Mouse (Mus musculus): Measurements from ENCODE around the gene Stom.
A peak's percentile ranks its signal among the peaks of the same experiment; 100 is the strongest.

Gene Stom

GRCm38 (mm10) chr2:35320399-35320798 is 16.4 kb downstream of the Stom start:
- DNase-seq (ENCODE audit: low spot score in 2 of 2): no peak

DNA sequence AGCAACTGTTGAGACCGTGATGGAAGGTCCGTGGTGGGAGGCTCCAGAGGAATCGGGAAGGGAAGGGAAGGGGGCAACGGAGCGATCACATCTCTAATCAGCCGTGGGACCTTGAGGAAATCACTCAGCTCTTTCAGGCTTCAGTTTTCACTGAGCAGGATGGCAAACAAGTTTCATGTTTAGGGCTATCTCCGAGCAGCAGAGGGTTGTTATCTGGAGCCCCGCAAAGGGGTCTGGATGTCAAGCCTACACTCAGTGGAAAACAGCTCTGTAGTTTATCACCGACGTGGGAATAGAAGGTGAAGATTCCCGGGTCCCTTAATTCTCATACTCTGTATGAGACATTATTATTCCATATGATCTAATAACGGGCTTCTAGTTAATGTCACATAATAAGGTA is 18.4 kb downstream of the Stom start:
- no peak for DNase-seq (ENCODE audit: low spot score in 2 of 2)

- DNase-seq (ENCODE audit: low spot score in 2 of 2): no peak
These were observed 19.2 kb downstream of the Stom start for GRCm38 (mm10) chr2:35317604-35318003.

DNA sequence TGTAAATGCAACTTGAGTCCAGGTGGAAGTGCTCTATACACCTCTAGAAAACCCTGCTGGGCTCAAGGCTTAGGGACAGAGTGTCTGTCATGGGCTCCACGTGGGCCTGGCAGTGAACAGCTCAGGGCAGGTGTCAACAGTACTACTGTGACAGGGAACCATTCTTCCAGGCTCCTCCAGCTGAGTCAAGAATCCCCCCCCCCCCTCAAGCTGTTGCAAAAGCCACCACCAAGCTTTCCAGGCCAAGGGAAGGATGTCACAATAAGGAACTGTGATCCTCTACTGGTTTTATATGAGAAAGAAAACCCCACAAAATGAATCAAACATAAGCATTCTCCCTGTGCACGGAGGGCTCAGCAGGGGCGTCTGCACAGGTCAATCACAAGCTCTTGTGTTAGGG is 22.5 kb downstream of the Stom start:
- DNase-seq (ENCODE audit: low spot score in 2 of 2): no peak

DNA sequence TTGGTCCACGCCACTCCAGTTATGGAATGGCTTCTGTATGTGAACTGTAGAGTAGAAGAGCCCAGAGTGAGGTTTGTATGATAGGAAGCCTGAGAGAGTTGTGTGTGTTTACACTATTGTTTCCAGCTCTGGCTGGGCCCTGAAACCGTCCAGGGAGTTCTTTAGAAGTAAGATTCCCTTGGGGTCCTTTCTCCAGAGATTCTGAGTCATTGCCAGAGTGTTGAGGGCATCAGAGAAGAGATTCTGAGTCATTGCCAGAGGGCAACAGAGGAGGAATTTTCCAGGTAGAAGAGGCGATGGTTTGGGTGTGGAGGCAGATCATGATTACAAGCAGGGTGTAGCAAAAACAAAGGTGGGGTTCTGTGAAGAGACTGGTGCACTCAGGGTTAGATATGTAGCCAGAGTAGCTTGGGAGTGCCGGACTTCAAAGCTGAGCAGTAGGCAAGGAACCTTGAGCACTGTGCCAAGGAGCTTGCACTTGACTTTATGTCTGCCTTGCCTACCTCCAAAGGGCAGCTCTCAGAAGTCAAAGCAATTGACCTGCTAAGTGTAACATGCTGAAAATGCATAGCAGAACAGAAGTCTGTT is 26.8 kb downstream of the Stom start:
- DNase-seq (ENCODE audit: low spot score in 2 of 2): no peak

DNA sequence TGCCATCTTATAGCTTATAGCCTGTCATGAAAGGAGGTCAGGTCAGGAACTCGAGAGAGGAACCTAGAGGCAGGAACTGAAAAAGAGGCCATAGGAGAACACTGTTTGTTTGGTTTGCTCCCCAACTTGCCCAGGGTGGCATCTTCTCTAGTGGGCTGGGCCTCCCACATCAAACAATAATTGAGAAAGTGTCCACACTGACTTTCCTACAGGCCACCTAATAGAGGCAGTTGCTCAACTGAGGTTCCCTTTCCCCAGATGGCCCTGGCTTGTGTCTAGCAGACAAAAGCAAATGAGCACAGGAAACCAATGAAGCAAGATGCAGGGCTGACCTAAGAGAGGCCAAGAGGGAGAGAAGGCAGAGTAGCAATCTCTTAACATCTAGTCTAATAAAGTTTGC is 28.6 kb downstream of the Stom start:
- no peak for DNase-seq (ENCODE audit: low spot score in 2 of 2)

DNA sequence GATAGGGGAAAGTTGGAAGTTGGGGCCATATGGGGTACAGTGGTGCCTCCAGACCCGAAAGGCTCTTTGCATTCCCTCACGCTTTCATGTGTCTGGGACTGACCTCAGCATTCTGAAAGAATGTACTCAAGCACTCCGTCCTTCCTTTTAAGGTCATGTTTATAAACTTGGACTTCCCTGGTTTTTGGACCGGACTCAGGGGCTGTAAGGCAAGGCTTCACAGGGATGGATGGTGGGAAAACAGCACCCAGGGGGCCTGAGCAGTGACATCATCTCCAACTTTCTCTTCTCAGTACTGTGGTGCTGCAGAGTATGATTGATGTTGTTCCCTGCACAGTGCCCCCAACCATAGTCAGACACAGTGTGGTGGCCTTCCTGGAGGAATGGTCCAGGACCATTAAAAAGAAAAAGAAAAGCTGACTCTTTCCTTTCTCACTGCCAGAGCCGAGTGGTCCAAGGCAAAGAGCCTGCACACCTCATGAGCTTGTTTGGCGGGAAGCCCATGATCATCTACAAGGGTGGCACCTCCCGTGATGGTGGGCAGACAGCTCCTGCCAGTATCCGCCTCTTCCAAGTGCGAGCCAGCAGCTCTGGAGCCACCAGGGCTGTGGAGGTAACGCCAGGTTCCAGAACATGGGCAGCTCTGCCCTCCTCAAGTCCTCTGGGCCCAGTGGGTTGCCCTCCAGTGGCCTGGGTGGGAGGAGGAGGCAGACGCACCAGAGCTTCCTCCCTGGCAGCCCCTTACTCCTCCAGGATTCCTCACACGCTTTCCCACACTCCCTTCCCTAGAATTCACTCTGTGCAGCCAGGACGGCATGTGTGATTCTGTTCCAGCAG is 34.5 kb downstream of the Stom start:
- no peak for DNase-seq (ENCODE audit: low spot score in 2 of 2)

DNA sequence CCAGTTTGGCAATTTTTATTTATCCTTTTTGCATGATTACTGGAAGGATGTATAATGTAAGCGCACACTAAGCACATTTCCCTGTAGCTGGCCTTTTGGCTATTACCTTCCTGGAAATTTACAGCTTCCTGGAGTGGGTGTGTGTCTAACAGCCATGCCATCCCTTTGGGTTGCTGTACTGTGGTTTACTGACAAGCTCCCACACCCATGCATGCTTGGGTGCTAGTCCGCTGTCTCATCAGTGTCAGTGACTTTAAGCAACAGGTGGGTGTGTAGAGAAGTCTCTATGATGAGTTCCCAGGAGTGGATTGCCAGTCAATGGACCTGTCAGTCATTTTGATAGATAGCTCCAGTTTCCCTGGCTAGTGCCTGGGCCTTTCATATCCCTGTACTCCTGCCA is 37.3 kb downstream of the Stom start:
- DNase-seq (ENCODE audit: low spot score in 2 of 2): no peak

DNA sequence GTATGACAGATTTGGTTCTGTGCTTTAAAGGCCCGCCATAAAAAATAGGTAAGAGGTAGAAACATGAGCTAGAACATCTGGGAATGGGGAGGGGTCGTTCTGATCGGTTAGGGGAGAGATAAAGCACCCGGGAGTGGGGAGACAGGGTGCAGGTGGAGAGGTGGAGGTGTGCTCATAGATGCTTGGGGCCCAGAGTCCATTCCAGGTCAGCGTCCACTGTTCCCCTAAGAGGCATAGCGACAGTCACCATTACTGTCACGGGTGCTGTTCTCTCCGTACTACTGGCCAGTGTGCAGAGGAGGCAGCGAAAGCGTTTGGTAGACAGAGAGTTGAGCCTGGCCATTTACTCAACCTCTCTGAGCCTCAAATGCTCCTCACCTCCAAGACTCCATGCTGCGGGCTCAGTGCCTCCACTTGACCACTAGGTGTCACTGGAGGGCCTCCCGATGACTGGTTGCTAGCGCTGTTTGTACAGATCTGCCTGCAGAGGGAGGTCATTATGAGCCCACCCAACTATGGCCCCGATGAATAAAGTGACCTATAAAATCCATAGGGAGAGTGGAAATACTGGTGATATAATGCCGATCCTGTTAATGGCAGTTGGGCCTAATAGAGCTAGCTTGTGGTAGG is 39.0 kb downstream of the Stom start:
- peak; percentile 75 to 87 for DNase-seq (ENCODE audit: low spot score in 2 of 2)

DNA sequence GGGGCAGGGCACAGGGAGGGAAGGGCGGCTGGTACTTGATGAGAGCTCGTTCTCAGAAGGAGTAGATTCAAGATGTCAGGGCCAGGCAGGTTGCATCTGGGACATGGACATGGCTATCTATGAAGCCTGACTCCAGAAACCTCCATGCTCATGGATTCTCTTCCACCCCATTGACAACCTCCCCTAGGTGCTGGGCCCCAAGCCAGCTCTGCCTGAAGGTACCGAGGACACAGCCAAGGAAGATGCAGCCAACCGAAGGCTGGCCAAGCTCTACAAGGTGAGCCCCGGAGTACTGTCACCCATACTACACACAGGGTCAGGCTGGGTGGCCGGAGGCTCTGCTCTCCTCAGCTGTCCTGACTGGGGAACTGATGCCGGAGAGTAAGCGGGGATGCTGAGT is 43.5 kb downstream of the Stom start:
- DNase-seq (ENCODE audit: low spot score in 2 of 2): no peak

DNA sequence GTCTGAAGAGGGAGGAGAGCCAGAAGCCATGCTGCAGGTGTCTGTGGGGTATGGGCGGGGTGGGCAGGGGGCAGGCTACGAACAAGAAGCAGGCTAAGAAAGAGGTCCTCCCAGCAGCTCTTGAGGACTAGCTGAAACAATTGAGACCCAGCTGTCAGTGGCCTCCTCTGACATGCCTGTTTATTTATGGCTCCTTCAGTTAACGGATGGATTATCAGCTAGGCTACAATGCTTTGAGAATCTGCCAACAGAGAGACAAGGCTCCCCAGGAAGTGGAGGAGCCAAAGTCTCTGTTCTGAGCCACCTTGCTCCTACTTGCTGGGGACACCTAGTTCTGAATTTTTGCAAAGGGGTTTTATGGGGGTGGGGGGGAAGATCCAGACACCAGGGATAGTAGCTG is 44.1 kb downstream of the Stom start:
- no peak for DNase-seq (ENCODE audit: low spot score in 2 of 2)

DNA sequence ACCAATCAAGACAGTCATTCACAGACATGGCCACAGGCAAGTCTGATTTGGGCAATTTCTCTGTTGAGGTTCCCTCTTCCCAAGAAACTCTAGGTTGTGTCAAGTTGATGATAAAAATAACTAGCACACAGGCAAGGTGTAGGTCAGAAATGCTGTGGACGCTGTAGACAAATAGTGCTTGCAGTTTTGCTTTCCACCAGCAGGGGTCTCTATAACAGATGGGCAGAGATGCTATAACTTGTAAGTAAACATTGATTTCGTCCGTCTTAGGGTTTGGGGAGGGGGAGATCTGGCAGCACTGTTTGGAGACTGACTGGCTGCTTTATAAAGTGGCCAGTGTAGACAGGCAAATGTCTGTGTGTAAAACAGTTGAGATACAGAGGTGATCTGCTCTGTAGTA is 44.9 kb downstream of the Stom start:
- DNase-seq (ENCODE audit: low spot score in 2 of 2): peak in 1 of 2 experiments; percentile 55

GRCm38 (mm10) chr2:35288758-35289635 is 47.8 kb downstream of the Stom start:
- DNase-seq (ENCODE audit: low spot score in 2 of 2): peak; percentile 71 to 86

DNA sequence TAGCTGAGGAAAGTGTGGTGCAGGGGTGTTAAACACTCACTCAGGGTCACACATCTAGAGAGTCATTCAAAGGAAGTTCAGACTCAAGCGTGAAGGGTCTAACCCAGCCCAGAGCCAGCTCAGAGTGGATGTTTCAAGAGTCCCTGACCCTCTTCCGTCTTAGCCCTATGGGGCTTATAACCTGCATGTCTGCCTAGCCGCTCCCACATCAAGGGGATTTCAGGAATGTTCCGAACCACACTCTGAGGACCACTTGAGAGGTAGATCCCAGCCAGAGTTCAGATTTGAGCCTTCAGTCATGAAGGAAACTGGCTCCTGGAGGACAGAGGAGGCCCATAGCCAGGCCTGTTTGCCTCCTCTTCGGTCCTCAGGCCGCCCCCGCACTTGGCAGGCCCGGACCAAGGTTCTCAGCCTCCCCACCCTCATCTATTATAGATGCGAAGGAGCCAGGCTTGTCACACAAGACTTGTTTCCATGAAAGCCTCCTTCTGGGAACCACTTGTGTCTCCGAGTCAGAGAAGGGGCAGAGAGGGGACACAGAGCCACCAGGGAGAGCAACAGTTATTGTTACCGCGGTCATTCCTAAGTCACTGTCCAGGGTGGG is 49.7 kb downstream of the Stom start:
- no peak for DNase-seq (ENCODE audit: low spot score in 2 of 2)

DNA sequence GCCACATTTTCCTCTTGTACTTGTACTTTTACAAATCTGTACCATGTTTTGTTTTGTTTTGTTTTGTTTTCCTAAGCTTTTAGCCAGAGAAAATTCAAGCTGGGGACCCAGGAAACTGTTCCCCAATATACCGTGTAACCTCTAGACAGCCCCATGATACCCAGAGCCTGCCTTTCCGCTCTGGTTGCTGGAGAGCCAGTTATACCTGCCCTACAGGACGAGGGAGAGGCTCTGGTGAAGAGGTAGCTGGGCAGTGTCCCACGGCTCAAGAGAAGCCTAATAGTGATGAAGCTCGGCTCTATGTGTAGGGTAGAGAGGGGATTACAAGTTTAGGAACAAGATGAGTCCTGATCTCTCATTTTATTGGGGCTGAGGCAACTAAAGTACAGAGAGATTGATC is 51.6 kb downstream of the Stom start:
- no peak for DNase-seq (ENCODE audit: low spot score in 2 of 2)

DNA sequence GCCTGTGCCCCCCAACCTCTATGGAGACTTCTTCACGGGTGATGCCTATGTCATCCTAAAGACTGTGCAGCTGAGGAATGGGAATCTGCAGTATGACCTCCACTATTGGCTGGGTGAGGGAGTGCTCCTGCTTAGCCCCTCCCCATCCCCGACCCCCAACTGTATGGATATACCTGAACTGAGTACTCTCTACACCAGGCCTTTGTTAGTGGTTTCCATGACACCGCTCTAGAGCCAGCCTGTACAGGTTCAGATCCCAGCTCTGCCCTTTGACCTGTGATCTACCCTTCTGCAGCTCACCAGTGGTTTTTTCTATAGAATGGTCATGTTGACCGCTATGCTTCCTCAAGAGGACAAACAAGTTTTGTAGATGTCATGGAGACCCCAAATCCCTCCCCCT is 52.8 kb downstream of the Stom start:
- no peak for DNase-seq (ENCODE audit: low spot score in 2 of 2)

DNA sequence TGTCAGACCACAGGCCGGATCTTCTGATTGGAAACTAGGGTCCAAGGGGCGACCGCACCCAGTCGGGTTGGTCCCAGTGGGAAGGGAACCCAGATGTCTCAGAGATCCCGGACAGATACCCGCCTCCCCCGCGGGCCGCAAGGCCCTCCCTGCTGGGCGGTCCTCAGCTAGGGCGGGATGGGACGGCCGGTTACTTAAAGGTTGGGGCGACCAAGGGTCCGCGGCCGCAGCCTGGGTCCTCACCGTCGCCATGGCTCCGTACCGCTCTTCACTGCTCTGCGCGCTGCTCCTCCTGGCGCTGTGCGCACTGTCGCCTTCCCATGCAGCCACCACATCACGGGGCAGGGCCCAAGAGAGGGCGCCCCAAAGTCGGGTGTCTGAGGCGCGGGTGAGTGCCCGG is 54.6 kb downstream of the Stom start:
- no peak for DNase-seq (ENCODE audit: low spot score in 2 of 2)

DNA sequence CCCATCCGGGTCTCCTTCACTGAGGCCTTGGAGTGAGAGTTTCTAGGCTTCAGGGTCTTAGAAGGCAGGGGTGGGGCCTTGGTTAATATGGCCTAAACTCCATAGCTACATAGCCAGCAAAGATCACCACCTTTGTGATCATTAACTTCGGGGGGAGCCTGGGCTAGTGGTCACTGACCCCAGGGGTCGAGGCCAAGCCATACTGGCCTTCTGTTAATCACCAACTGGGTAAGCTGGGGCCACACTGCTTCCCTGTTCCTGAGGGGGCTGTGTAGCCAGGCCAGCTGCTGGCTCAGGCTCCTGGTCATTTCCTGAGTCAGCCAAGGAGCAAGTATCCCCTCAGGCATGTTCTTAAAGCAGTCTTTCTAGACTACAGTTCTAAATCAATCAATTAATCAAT is 56.8 kb downstream of the Stom start:
- DNase-seq (ENCODE audit: low spot score in 2 of 2): no peak

GRCm38 (mm10) chr2:35278371-35279210 is 58.2 kb downstream of the Stom start:
- no peak for DNase-seq (ENCODE audit: low spot score in 2 of 2)

- peak; percentile 54 to 56 for DNase-seq (ENCODE audit: low spot score in 2 of 2)
These were observed 59.1 kb downstream of the Stom start for GRCm38 (mm10) chr2:35277686-35278085.

- DNase-seq (ENCODE audit: low spot score in 2 of 2): peak; percentile 50 to 55
These were observed 63.2 kb downstream of the Stom start for GRCm38 (mm10) chr2:35273536-35273935.
